Mouse (Mus musculus): Measurements from ENCODE around the gene Prkd2. TPM values are rescaled to one million over a fixed set of nuclear protein-coding genes. Genes with fewer than 3 reads are reported as not detected.

Prkd2 gene
- total RNA-seq, 4 experiments from 2014 or later, result 17.0 to 27.1 (median 20.9) TPM

- no peak for DNase-seq
These were observed 52.8 kb downstream of the Prkd2 start for GRCm38 (mm10) chr7:16895511-16895910.

GRCm38 (mm10) chr7:16900526-16900925 lies 57.8 kb downstream of the Prkd2 start:
- no peak for DNase-seq

- no peak for DNase-seq
These were observed 60.8 kb downstream of the Prkd2 start for GRCm38 (mm10) chr7:16903439-16903955.

GRCm38 (mm10) chr7:16904120-16904675 lies 61.5 kb downstream of the Prkd2 start:
- DNase-seq, result no peak

- no peak for DNase-seq
These were observed 62.9 kb downstream of the Prkd2 start for GRCm38 (mm10) chr7:16905491-16906021.

GRCm38 (mm10) chr7:16906281-16906680 lies 63.6 kb downstream of the Prkd2 start, which contains the start of gene Ptgir:
TSS of gene Ptgir (plus strand) at chr7:16906490.
- DNase-seq, result no peak

GRCm38 (mm10) chr7:16906889-16907559 lies 64.3 kb downstream of the Prkd2 start:
- DNase-seq, result no peak

- DNase-seq, result no peak
These were observed 65.1 kb downstream of the Prkd2 start for GRCm38 (mm10) chr7:16907842-16908241.

GRCm38 (mm10) chr7:16908367-16908766 lies 65.7 kb downstream of the Prkd2 start:
- DNase-seq, result no peak

- no peak for DNase-seq
These were observed 66.2 kb downstream of the Prkd2 start for GRCm38 (mm10) chr7:16908859-16909258.

GRCm38 (mm10) chr7:16909909-16910308 lies 67.2 kb downstream of the Prkd2 start:
- DNase-seq, result no peak

- no peak for DNase-seq
These were observed 69.2 kb downstream of the Prkd2 start for GRCm38 (mm10) chr7:16911904-16912303.

GRCm38 (mm10) chr7:16912360-16912759 lies 69.7 kb downstream of the Prkd2 start:
- no peak for DNase-seq

- no peak for DNase-seq
These were observed 71.2 kb downstream of the Prkd2 start for GRCm38 (mm10) chr7:16913806-16914452.

GRCm38 (mm10) chr7:16914453-16915343 lies 72.0 kb downstream of the Prkd2 start:
- DNase-seq, result no peak

- DNase-seq, result no peak
These were observed 73.0 kb downstream of the Prkd2 start for GRCm38 (mm10) chr7:16915461-16916340.

- no peak for DNase-seq
These were observed 73.9 kb downstream of the Prkd2 start for GRCm38 (mm10) chr7:16916342-16917265.

- DNase-seq, result no peak
These were observed 74.7 kb downstream of the Prkd2 start for GRCm38 (mm10) chr7:16917447-16917846.

GRCm38 (mm10) chr7:16918014-16918413 lies 75.3 kb downstream of the Prkd2 start:
- no peak for DNase-seq

GRCm38 (mm10) chr7:16918670-16919069 lies 76.0 kb downstream of the Prkd2 start:
- DNase-seq, result no peak
